ENCODE assay signal across 24 mouse cellular contexts in the genomic region with DNA sequence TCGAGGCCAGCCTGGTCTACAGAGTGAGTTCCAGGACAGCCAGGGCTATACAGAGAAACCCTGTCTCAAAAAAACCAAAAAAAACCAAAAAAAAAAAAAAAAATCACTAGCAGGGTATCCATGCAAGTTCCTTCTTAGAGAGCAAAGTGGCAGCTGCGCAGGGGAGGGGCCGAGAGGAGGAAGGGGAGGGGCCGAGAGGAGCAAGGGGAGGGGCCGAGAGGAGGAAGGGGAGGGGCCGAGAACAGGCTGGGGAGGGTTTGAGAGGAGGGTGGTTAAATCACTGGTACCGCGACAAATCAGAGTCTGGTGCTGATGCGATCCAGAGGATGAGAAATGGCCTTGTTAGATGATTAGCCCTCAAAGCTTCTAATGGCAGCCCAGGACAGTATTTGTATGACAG. TPM values are rescaled to one million over a fixed set of nuclear protein-coding genes. Genes with fewer than 3 reads are reported as not detected.
"Had no signal": no experiment of that assay in that cellular context is flagged by ENCODE, and none has a peak within 500 bp of the region (broad histone marks: within the 10 kb centered on the region; RNA-seq: fewer than 3 reads in every experiment).

No protein-coding gene starts in this region.

- H3K36me3 ChIP-seq: liver, embryonic 15.5 days; lung, embryonic 15.5 days; midbrain, embryonic 10.5 days; midbrain, embryonic 12.5 days; neural tube, embryonic 13.5 days; neural tube, embryonic 15.5 days had no signal

- H3K4me3 ChIP-seq: liver, embryonic 15.5 days; lung, embryonic 15.5 days; midbrain, embryonic 10.5 days; midbrain, embryonic 12.5 days; myocyte; neural tube, embryonic 13.5 days; neural tube, embryonic 15.5 days had no signal

- H3K4me2 ChIP-seq: liver, embryonic 15.5 days; lung, embryonic 15.5 days; midbrain, embryonic 12.5 days; neural tube, embryonic 13.5 days; neural tube, embryonic 15.5 days had no signal

- H3K27ac ChIP-seq: liver, embryonic 15.5 days; lung, embryonic 15.5 days; macrophage; neural tube, embryonic 13.5 days; neural tube, embryonic 15.5 days had no signal

- H3K9me3 ChIP-seq: liver, embryonic 15.5 days; lung, embryonic 15.5 days; midbrain, embryonic 12.5 days; neural tube, embryonic 13.5 days; neural tube, embryonic 15.5 days had no signal

- H3K4me1 ChIP-seq: liver, embryonic 15.5 days; lung, embryonic 15.5 days had no signal

- H3K27me3 ChIP-seq: liver, embryonic 15.5 days; lung, embryonic 15.5 days; midbrain, embryonic 12.5 days; neural tube, embryonic 13.5 days; neural tube, embryonic 15.5 days had no signal

- H3K9ac ChIP-seq: liver, embryonic 15.5 days; liver, postnatal 0 days; lung, embryonic 15.5 days; midbrain, embryonic 12.5 days; neural tube, embryonic 13.5 days; neural tube, embryonic 15.5 days had no signal

- DNase-seq: liver, postnatal 0 days; lung, adult 2 months; lung, postnatal 14 days; lung, postnatal 36 days; midbrain, embryonic 14.5 days; retina, postnatal 1 day; right cerebral cortex, adult 18-20 months; right cerebral cortex, postnatal 25 days; right cerebral cortex, postnatal 4 days; spleen, adult 18-20 months; thymus, adult 2 months; thymus, postnatal 25 days; thymus, postnatal 4 days had no signal

- ATAC-seq: liver, postnatal 0 days; lung, postnatal 0 days; midbrain, embryonic 16.5 days had no signal

RNA-seq across cellular contexts. Expression of gene Slc16a14, which starts 43.2 kb away (rescaled TPM):
- total RNA-seq: megakaryocyte-erythroid progenitor cell, adult 5-6 weeks had no signal
- polyA plus RNA-seq: liver, embryonic 15.5 days had no signal
